Mouse (Mus musculus): ENCODE measurements at regions not wholly inside any gene's neighbourhood (a gene's known extent, or its start where the extent isn't known, plus 50 kb on each side); places are given as distances from the start of the nearest gene placed in this dataset.
A peak's percentile ranks its signal among the peaks of the same experiment; 100 is the strongest.
"Not testable (repeated sequence)": the region's sequence is repeated elsewhere in the genome, so short reads cannot be mapped to it uniquely, and the experiment has no call there.

DNA sequence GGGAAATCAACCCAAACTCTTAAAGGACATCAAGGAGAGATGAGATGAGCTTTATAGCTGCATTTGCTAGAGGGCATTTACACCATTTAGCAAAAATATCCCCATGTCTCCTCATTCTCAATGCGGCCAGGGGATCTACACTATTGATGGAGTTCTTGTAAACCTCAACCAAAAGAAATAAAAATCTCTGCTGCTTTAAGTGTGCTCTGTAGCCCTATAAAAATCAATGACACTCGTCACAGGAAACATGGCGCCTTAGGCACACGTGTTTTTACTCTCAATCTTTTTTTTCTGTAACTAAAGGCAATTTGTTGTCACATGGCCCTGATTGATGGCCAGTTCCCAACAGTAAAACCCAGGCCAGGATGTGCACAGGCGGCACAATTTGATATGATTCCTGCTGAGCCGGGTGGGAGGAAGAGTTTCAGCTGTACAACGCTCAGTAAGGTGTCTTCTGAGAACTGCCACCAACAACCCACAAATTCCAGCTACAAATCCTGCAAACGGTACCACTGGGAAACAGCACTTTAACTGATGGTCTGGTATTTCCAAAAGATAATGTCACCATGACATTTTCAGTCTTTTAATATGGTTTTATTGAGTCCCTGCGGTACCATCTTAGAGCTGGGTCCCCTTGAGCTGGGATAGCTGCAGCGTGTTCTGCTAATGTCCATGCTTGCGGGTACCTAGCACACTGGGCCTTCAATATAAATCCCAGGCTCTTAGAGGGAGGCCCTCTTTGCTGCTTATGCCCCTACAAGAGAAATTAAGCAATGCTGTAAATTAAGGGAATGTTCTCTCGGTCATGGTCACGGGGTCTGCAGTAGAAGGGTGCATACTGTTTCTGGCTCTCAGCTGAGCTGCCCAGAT, 78.8 kb downstream of the Tpbg start:
- no peak for DNase-seq (ENCODE audit: low spot score)

- DNase-seq (ENCODE audit: low spot score) = no peak
Measured at GRCm38 (mm10) chr9:85925259-85925658, 83.1 kb downstream of the Tpbg start.

- no peak for DNase-seq (ENCODE audit: low spot score)
Measured at GRCm38 (mm10) chr9:85932209-85932608, 90.0 kb downstream of the Tpbg start.

DNA sequence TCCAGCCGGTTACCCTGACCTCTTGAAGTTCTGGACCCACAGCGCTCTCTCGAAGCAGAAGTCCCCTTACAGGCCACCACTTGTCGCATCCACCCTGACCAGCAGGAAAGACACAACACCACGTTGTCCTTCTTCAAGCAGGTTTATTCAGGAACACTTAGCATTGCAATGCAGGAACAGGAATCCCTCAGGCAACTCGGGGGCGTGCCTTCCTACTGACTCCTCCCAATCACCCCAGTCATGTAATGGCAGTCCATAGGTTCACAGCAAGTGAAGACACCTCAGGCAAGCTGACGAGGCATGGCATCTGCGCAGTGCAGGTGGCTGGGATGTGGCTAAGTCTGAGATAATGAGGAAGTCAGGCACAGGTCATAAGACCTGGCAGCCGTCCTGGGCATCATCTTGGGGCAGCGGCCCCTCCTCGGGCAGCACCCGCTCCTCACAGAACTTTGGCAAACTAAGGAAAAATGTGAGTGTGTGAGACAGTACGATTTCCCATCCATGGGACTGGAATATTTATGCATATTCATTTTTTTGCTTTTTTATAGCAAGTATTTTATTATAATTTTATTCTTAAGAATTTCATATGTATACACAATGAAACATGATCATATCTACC, 101.0 kb downstream of the Tpbg start:
- DNase-seq (ENCODE audit: low spot score) = not testable (repeated sequence)

GRCm38 (mm10) chr9:85948495-85949137, 106.4 kb downstream of the Tpbg start:
- DNase-seq (ENCODE audit: low spot score) = peak; percentile 4

GRCm38 (mm10) chr9:85951777-85952176, 109.6 kb downstream of the Tpbg start:
- DNase-seq (ENCODE audit: low spot score) = no peak

- DNase-seq (ENCODE audit: low spot score) = no peak
Measured at GRCm38 (mm10) chr9:85970076-85970475, 127.9 kb downstream of the Tpbg start.

DNA sequence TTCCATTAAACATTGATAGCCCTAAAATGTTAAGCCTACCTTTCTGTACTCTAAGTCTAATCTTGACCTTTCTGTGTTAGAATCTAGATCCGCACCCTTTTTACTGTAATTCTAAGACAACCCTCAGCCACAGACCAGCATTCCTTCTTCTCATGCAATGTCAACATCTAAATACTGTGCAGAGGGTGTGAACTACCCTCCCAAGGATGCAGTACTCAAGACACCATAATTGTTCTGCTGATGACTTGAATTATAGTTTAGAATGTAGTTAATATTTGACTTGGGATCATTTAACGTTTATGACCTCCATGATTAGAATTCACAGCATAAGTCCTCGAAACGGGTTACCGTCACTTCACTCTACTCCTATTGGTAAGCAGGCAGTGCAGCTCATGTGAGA, 139.2 kb downstream of the Tpbg start:
- no peak for DNase-seq (ENCODE audit: low spot score)

DNA sequence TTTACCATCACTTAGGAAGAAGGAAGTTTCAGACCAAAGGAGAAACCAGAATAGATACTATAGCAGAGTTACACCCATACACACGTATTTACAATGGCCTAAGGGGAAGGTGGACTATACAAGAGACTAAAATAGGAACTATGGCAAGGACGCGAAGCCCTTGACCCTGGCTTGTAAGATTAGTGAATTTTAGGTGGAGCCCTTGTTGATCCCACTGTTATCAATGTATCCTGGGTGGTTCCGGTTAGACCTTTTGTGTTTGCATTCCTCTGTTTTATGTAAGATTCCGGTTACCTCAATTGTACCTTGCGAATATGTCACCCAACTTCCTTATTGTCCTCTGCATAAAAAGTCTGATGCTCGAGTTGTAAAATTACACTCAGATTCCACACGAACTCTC, 141.3 kb downstream of the Tpbg start:
- DNase-seq (ENCODE audit: low spot score) = not testable (repeated sequence)

DNA sequence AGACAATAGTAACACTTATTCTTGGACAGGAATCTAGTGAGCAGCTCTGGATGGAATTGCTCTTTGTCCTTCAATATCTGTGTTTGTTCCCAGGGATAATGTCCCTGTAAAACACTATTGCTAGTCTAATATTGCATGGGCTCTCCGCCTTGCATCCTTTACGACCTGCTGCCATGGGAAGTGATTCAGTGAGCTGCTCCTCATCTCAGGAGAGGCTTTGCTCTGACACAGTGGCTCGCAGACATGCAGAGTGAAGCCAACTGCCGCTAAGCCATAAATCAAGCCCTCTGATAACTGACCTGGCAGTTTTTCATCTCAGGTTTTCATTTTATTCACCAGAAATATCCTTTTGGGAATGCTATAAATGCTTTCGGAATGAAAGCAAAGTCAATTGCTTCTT, 143.5 kb downstream of the Tpbg start:
- DNase-seq (ENCODE audit: low spot score) = no peak

DNA sequence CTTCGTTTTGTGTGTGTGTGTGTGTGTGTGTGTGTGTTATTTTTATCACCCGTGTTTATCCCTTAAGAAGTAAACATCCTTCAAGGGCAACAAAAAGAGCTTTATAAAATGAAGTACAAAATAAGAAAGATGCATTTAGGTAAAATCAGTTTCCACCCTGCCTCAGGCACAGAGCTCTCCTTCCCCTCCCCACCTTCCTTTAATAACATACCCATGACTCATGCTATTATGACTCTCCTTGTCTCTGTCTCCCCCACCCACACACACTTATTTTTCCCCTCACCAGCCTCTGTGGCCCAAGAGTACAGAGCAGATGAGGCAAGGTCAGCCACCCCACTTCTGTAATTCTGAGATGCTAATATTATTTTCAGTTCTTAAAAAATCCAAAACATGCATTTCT, 144.0 kb downstream of the Tpbg start:
- DNase-seq (ENCODE audit: low spot score) = no peak

DNA sequence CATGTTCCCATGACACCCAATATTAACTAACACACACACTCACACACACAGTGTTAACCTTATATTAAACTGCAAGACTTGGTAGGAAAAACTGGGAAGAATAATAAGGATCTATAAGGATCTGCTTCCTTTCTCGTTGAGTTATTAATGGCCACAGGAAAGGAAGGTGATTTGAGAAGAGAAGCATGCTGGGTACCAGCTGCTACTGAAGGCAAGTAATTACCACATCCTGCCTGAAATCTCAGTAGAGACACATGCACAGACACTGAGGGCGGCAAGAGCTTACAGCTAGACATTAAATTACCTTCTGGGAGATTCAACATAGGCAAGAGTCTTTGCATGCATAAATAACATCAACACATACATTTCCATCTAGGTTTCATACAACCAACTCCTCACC, 160.8 kb downstream of the Tpbg start:
- DNase-seq (ENCODE audit: low spot score) = no peak

DNA sequence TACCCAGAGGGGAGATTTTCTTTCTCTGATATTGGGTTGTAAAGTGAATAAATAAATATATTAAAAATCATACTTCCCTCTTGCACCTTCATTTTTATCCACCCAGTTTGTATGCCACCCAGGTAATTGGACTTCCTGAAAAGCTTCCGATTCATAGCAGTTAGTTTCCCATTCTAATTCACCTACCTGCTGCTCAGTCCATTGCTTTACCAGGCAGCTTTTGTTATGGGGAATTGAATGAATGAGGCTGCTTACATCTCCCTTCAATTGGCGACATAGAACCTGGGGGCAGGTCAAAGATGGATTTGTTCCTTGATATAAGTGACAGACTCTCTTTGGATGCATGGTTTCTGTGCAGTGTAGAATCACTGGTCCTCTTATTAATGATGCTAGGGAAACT, 169.5 kb downstream of the Tpbg start:
- no peak for DNase-seq (ENCODE audit: low spot score)

DNA sequence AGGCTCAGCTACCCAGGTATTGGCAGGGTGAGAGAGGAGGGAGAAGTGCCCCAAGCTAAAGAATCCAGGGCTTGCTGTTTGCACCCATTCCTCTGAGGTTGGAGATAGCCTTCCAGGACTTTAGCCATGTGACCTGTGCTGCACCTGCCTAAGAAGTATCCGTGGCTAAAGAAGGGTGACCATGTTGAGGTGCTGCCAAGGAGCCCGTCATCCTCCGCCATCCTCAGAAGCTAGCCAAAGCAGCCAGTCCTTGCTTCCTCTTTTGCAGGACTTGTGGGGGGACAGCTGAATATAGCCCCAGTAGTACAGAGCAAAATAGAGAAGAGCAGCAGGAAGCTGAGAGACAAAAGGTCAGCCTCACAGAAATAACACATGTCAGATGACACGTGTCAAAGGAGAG, 173.7 kb downstream of the Tpbg start:
- no peak for DNase-seq (ENCODE audit: low spot score)

DNA sequence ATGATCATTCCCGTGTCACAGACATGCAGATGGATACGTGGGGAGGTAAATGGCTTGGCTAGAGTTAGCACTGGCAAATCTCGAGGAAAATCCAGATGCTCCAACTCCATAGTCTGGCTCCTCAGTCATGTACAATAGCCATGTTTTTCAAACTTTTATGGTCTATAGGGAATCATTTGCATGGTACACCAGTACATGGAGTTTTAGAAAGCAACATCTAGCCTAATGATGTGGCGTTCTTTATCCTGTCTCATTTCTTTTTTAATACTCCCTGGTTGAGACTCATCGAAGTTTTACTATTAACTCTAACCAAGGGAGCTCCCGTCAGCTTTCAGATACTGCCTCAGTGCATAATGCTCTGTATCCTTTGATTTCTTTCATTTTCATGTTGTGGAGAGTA, 178.0 kb downstream of the Tpbg start:
- DNase-seq (ENCODE audit: low spot score) = no peak

DNA sequence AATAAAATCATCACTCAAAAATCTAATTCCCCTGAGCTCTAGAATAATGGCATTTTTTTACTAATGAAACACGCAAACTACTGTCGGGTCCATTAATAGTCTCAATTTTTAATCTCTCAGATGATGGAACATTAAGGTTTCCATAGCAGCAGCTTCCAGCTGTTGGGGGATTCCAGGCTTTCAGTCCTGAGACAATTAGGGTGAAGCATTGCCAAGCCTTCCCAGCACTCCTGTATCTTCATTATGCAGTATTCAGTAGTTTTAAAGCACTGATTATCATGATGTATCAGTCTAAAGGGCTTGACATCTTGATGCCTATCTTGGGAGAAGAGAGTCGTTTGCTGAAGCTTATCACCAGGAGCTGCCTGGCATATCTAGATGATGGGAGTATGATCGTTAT, 178.6 kb downstream of the Tpbg start:
- DNase-seq (ENCODE audit: low spot score) = no peak

DNA sequence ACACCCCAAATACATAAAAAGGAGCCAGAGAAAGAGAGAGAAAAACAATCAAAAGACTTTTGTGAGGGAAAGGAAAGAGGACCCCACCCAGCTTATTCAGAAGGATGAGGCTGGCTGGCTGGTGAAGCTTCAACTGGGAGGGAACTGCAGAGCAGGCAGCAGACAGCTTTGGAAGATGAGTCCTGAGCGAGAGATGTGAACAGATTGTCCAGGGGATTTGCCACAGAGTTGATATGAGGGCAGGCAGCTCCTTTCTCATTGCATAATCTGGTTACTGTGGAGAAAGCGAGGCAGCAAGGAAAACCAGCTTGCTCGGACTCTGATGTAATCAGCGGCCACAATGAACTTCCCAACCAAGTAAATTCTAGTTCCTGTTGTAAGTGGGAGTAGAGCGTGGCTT, 188.6 kb downstream of the Tpbg start:
- DNase-seq (ENCODE audit: low spot score) = no peak

DNA sequence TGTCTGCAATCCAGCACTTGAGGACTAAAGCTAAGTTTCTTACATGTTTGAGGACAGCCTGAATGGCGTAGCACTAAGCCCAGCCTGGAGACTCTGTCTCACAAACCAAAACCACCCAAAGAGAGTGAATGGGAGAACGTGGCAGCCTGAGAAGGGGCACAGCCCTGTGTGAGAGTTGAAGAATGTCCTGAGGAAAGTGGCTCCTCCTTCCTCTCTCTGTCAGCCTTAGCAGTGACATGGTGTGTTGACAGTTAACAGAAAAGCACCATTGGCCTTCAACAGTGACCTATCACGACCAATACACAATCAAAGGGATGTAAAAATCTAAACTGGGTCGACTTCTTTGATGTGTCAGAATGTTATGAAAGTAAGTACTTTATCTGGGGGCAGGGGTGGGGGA, 201.9 kb downstream of the Tpbg start:
- DNase-seq (ENCODE audit: low spot score) = no peak

GRCm38 (mm10) chr9:86058116-86058515, 215.9 kb downstream of the Tpbg start:
- DNase-seq (ENCODE audit: low spot score) = no peak

DNA sequence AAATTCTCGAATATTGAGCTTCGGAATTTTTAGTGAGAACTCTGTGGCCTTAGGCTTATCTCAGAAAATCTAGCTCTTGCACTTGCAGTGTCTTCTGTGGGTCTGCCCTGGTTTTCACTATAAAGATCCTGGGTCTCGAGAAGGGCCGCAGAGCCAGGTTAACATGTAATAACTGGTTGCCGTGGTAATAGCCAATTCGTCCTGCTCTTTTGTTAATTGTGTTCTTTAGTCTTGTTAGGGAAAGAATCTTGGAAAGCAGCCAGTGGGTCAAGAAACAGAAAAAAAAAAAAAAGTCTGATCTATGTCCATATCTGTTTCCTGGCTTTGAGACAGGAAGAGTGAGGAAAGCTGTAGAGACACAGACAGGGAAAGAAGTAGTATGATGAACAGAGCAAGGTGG, 217.9 kb downstream of the Tpbg start:
- no peak for DNase-seq (ENCODE audit: low spot score)

DNA sequence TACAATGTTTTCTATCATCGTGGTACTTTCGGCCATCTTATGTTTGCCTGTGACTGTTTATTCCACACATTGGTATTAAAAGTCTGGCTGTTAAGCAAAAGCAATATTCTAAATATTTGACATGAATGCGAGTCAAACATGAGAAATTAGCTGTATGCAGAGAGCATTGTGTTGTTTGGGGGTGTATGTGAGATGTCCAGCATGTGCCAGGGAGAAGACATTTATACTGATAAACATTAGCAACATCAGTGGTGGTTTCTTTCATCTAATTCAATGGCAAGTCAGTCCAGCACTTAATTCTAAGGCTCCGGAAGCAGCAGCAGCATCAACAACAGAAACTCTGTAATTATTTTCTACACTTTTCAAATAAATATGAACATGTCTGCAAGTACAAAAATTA, 219.1 kb downstream of the Tpbg start:
- DNase-seq (ENCODE audit: low spot score) = no peak

GRCm38 (mm10) chr9:86079275-86079674, 237.1 kb downstream of the Tpbg start:
- DNase-seq (ENCODE audit: low spot score) = peak; percentile 8

GRCm38 (mm10) chr9:86081873-86082272, 239.7 kb downstream of the Tpbg start:
- no peak for DNase-seq (ENCODE audit: low spot score)

Measured in layer of hippocampus, adult 11-12 months (tissue).